Mouse (Mus musculus): ENCODE results near the gene Ncaph2.

Ncaph2 gene

DNA sequence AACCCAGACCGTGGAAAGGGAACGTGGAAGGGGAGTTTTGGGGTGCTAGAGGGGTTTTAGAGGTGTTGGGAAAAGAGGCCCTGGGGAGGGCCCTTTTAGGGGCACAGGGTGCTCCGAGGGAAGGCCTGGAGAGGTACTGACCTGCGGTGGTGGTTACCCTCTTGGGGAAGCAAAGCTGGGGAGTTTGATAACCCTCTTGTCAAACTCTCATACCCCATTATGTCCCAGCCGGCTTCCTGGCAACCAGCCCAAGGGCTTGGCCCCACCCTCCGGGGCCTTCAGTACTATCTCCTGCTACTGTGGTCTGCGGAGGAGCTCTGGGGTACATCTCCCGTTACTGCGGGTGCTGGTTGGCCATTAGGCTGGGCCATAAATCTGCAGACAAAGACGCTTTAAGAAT lies 23.9 kb downstream of the Ncaph2 start:
- peak; percentile 75 to 81 for DNase-seq

DNA sequence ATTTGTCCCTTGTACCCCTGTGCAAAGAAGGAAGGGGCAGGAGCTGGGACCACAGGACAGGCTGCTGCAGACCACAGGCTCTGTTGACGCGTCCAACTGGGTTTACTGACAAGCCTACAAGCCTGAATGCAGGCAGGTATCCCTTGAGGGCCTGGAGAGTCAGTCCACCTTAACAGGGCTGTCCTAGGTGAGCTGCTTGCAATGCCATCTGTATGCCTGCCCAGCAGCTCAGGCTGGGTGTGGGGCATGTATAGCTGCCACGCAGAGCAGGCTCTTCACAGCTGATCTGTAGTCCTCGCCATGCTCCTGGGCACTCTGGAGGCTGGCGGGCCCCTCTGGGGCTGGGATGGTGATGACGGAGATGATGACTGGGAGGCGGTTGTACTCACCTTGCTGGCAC lies 29.1 kb downstream of the Ncaph2 start, which contains the start of gene Klhdc7b:
Gene Klhdc7b, plus strand, starts transcription at position 301 of the 400 bp plus-strand sequence.
- no peak for DNase-seq

DNA sequence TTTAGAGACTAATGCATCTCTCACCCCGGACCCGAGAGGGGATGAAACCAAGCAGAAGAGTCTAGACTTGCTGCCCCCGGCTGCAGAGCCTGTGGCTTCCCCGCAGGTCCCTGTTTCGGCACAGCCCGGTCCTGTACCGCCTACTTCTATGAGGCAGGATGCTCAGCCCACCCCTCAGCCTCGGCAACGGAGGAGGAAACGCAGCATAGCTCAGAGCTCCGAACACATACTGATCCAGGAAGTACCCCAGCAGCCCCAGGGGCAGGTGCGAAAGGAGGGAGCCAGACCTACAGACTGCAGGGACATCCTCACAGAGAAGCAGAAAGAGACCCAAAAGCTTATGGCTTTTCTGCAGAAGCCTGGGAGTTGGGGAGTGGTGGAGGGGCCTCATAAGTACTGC lies 31.6 kb downstream of the Ncaph2 start:
- DNase-seq = peak in 1 of 2 experiments; percentile 16

DNA sequence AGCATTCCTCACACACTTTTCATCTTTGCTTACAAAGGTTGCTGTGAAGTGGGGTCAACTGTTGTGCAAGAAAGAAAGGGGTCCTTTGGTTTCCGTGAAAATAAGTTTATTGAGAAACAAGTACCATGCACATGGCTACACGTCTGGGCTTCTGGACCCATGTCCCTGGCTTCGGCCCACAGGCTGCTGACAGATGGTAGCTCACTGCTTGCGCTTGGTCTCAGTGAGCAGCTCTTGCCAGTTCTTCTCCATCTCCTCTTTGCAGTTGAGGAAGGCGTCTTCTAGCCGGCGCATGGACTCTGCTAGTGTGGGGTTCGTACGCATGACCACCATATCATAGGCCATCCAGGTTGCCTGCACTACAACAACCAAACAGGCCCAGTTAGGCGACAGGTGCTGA lies 34.6 kb downstream of the Ncaph2 start:
- DNase-seq = peak; percentile 71 to 75

DNA sequence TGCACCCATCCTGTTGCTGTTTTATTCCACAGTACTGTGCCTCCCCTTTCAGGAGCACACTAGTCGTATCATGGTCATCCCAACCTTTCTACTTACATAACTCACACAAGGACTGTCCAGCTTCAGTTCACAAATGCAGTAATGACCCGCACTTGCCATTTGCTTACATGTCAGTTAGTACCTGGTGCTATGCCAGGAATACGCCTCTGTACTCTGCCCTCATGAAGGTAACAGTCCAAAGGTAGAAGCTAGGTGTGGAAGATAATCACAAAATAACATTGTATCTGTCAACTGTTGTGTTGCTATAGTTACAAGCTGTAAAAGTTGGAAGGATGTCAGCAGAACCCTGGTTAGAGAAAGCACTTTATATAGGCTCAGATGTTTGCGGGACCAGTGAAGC lies 41.4 kb downstream of the Ncaph2 start:
- no peak for DNase-seq

DNA sequence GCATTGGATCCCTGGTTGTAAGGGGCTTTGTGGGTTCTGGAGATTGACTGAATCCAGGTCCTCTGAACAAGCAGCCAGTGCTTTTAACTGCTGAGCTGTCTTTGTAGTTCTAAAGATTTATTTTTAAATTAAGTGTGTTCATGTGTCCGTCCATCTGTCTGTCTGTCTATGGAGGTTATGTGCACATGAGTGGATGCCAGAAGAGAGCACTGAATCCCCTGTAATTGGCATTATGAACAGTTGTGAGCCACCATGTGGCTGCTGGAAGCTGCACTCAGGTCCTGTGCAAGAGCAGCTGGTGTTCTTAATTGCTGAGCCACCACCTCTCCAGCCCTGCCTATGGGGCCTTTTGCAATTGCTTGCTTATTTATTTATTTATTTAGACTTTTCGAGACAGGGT lies 42.6 kb downstream of the Ncaph2 start:
- DNase-seq = no peak

DNA sequence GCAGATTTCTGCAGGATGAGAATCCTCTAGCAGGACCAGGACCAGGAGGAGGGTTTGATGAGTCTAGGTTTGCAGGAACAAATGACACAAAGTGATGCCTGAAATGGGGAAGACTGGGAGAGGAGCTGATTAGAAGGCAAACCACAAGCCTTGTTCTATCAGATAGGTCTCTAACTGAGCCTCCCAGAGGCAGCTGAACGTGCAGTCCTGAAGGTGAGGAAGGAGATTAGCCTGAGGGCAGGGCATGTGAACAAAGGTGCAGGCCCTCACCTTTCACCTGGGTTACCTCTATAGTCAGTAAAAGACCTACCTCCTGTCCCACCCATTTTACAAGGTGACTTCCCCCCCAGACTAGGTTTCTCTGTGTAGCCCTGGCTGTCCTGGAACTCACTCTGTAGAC lies 44.2 kb downstream of the Ncaph2 start:
- no peak for DNase-seq

DNA sequence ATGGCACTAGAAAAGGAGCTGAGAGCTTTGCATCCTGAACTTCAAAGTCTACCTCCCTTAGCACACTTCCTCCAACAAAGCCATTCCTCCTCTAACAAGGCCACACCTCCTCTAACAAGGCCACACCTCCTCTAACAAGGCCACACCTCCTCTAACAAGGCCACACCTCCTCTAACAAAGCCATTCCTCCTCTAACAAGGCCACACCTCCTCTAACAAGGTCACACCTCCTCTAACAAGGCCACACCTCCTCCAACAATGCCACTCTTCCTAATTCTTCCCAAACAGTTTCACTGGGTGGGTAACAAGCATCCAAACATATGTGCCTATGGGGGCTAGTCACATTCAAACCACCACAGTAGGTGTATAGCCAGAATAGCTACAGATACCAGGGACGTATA lies 47.0 kb downstream of the Ncaph2 start:
- no peak for DNase-seq

DNA sequence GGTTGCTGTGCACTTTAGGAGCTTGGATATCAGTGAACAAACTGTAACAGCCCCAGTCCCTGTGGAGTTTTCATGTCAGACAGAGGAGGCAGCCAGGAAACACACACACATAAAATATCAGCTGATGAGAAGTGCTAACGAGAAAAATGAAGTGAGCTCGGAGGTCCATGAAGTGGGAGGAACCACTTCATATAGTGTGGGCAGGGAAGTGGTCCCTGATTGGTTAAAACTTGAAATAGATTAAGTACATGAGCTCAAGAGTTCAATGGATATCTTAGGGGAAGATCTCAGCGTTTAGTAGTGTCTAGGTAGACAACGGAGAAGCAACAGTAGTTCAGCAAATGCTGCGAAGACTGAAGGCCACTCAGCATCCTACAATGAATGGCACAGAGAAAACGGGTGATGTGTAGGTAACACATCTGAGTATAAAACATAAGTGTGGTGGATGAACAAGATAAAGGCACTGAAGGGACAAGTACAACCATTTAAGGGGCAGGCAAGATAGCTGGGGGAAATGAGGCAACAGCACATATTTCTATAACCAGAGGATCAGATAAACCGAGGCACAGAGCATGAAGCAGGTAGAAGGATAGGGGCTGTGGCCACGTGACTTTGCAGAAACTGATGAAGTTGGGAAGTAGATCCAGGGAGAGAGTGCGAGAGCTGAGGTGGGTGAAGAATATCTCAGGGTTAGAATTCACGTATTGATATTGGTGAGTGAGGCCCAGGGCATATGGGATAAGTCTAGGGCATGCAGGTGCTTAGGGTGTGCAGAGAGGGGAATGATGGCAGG lies 49.5 kb downstream of the Ncaph2 start:
- DNase-seq = no peak

DNA sequence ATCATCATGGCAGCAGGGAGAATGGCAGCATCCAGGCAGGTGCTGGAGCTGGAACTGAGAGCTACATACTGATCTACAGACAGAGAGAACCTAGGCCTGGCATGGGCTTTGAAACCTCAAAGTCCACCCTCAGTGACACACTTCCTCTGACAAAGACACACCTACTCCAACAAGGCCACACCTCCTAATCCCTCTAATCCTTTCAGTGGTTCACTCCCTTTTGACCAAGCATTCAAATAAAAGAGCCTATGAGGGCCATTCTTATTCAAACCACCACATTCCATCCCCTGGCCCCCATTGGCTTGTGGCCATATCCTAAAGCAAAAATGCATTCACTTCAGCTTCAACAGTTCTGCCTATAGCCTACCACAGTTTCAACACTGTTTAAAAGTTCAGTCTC lies 51.2 kb downstream of the Ncaph2 start:
- DNase-seq = no peak

DNA sequence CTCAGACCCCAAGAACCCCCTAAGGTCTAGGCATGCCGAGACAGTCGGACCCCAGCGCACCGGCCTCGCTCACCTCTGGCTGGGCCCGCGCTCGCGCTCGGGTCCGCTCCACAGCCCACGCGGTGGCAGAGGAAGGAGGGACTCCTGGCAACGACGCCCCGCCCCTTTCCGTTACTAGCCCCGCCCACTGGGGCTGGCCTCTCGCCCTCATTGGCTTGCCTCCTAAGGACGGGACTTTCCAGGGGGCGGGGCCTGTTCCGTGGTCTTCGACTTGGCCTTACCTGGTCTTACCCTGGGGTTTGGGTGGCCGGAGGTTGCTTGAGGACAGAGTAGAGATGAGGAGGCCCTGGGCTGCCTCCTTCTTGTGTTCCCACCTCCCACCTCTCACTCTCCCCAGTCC lies 54.6 kb downstream of the Ncaph2 start, which contains the start of gene Syce3:
Gene Syce3, minus strand, starts transcription at position 386 of the 400 bp plus-strand sequence.
- peak in 1 of 2 experiments; percentile 24 for DNase-seq

DNA sequence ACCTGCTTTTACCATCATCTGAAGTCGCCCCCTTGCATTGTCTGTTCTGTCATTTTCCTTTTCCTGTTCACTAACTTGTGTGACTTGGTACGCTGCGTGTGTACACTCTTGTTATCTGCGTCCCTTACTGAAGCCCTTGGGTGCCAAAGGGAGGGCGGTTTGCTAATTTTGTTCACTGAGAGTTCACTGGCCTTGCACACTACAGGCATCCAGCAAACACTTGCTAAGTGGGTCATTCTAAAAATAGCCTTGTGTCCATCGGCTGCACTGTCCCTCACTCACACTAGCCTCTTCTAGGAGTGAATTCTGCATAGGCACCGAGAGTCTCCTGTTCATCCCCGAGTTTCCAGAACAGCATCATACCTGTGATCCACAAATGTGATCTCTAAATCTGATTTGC lies 59.8 kb downstream of the Ncaph2 start:
- peak; percentile 58 to 59 for DNase-seq

DNA sequence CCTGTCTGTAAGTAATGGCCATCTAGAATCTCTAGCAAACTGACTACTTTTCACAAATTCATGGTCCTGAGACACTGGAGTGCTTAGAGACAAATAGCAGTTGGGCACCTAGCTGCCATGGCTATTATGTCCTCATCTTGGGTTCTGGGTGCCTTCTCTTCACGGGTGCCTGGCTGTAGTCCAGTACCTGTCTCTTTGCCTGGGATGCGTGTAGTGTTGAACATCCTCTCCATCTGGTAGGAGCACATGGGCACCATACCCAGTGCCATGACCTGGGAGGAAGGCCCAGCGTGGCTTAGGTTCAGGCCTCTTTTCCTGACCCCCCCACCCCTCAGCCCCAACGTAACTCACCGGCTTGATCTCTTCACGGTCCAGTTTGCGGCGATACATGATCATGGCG lies 66.4 kb downstream of the Ncaph2 start:
- peak; percentile 46 to 54 for DNase-seq

All from cerebellum, postnatal 25 days (tissue).